Mouse (Mus musculus): Measurements from ENCODE around the gene Hrct1. TPM values are rescaled to one million over a fixed set of nuclear protein-coding genes. Genes with fewer than 3 reads are reported as not detected.

Hrct1 gene
- total RNA-seq (2014; fragmentation: Nextera tagmentation) = not detected in 2 replicates
- not detected in 2 replicates for total RNA-seq (2017)

DNA sequence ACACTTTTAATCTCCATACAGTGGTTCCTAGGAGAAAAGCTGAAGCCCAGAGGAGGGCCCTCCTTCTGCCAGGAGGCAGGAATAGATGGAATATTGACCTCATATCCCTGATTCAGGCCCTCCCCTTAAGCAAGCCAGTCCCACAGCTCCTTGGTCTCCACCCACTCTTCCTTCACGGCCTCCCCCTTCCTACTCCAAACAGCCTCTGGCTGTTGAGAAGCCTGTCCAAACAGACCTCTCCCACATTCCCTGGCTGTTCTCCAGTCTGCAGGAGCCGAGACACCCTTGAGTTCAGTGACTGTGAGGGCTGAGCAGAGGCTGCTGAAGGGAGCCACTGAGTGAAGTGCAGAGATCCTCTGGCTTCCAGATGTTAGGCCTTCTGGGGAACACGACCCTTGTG, at the start of gene Hrct1:
Gene Hrct1, plus strand, starts transcription at position 194 of the 400 bp plus-strand sequence.
- ATAC-seq (replicated peaks; ENCODE audit: low FRiP score, low TSS enrichment, poor library complexity, severe bottlenecking) = no peak

DNA sequence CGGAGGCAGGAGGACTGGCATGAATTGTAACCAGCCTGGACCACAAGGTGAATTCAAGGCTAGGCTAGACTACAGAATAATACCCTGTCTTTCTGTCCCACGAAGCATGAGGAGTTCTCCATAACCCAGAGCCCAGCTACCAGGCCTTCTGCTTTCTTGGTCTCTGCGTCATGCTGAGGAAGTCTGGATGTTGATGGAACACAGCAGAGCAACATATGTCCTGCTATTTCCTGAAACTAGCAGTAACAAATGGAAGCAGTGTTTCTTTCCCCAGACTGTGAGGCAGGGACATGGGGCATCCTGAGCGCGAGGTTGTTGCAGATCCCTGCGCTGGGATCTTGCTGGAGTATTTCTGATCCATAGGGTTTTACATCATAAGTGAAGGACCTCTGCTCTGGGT, 48.4 kb upstream of the Hrct1 start:
- ATAC-seq (replicated peaks; ENCODE audit: low FRiP score, low TSS enrichment, poor library complexity, severe bottlenecking) = no peak

DNA sequence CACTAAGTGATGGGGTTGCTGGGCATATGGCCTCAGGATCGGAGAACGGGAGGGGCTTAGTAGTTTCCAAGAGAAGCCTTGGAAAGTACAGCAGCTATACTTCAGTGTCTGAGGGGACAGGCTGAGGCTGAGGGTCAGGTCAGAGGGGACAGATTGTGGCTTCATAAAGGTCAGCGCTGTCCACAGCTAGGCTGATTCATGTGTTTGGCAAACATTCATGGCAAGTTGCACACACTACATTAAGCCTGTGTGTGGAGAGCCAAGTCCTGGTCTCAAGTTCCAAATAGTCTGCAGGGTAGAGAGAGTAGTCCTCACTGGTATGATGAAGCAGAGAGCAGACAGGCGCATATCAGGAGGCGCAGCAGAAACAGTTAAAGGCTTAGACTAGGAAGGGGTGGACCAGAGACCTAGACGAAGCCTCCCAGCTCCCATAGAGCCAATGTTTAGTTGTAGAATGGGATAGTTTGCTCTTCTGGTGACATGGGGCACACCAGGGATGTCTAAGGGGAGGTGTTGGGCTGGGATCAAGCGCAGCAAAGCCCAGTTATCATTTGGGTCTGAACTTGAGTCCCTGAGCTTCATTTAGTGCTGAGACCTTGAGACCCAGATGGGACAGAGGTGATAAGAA, 47.5 kb upstream of the Hrct1 start:
- ATAC-seq (replicated peaks; ENCODE audit: low FRiP score, low TSS enrichment, poor library complexity, severe bottlenecking) = no peak

DNA sequence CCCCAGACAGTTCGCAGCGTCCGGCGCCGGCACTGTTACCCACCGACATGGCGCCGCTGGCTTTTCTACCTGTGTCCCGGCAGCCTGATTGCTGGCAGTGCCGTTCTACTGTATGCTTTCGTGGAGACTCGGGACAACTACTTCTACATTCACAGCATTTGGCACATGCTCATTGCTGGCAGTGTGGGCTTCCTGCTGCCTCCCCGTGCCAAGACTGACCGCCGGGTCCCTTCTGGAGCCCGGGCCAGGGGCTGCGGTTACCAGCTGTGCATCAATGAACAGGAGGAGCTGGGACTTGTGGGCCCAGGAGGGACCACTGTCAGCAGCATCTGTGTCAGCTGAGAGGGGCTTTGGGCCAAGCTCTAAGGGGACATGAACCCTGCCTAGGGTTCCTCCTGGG, 37.0 kb upstream of the Hrct1 start:
- ATAC-seq (replicated peaks; ENCODE audit: low FRiP score, low TSS enrichment, poor library complexity, severe bottlenecking) = no peak

DNA sequence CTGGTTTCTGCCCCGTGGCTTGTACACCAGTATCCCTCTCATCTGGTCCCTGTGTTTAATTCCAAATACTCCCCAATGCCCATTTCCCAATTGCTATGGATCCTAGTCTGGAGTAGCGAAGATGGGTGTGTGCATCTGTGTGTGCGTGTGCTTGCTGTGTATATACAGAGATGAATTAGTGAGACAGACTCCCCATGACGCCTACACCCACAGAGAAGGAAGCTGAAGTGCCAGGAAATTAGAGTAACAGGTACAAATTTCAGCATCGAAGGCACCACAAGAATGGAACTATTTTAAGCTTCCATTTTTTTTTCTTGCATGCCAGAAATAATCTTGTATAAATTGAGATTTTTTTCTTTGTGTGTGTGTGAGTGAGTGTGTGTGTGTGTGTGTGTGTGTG, 36.0 kb upstream of the Hrct1 start:
- ATAC-seq (replicated peaks; ENCODE audit: low FRiP score, low TSS enrichment, poor library complexity, severe bottlenecking) = no peak

DNA sequence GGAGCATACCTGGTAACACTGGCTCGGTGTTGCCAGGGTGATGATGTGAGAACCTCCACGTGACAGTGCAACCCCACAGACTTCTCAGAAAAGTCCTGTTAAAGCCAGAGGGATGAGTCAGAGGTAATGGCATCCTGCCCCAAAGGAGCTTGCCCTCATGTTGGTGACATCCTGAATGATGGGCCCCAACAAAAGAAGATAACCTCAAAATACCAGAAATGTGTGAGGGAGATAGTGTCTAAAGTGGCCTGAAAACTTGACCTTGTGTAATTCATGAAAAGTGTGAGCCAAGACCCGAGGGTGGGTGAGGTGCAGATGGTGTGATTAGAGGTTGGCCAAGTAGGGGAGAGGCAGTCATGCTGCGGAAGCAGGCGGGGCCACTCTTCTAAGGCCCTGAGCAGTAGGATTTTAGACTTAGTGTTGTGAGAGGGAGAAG, 33.2 kb upstream of the Hrct1 start:
- ATAC-seq (replicated peaks; ENCODE audit: low FRiP score, low TSS enrichment, poor library complexity, severe bottlenecking) = peak; percentile 48; the same call in 1 of the 2 replicates

DNA sequence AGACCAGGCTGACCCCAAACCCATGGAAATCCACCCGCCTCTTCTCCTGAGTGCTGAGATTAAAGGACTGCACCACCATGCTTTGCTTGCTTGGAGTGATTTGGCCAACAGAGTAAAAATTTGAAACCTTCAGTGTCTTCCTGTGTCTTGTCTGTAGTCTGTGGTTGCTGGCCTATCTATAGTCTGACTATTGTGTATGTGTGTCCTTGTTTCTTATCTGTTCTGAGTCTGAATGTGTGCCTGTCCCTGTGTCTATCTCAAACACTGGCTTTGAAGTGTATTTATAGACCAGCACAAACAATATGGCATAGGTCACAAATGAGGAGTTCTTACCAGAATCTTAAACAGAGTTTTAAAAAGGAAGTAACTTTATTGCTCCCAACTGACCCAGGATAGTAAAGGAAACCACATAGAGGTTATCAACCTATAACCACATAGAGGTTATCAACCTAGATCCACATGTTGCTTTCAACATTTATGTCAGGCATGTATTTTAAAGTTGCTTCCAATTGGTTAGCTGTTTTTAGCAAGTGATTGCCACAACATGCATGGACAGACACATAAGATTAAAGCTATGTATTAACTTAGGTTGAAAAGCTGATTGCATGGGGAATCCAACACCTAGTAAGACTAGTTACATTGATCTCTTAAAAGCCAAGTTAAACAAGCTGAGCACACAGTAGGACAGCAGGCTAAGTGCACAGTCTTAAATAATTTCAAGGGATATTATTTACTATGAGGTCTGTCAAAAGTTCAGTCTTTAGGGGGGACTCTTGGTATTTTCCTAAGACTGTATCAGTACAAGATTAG, 32.3 kb upstream of the Hrct1 start:
- ATAC-seq (replicated peaks; ENCODE audit: low FRiP score, low TSS enrichment, poor library complexity, severe bottlenecking) = peak; percentile 65

DNA sequence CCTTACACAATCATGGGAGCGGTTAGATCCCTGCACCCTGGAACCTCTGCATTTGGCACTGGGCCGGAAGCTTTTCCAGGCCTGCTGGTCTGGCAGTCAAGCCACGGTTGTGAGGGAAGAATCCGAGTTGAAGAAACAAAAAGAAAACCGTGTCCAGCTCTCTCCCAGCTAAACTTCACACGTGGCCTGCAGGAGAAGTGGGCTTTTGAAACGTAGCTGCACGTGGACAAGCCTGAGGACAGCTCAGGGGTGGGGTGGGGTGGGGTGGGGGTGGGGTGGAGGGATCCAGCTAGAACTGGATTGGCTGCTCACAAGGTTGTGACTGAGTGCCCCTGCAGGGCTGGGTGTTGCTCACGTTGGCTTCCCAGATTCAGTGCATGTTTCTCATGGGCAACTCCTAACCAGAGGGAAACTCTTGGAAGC, 31.7 kb upstream of the Hrct1 start:
- ATAC-seq (replicated peaks; ENCODE audit: low FRiP score, low TSS enrichment, poor library complexity, severe bottlenecking) = no peak

DNA sequence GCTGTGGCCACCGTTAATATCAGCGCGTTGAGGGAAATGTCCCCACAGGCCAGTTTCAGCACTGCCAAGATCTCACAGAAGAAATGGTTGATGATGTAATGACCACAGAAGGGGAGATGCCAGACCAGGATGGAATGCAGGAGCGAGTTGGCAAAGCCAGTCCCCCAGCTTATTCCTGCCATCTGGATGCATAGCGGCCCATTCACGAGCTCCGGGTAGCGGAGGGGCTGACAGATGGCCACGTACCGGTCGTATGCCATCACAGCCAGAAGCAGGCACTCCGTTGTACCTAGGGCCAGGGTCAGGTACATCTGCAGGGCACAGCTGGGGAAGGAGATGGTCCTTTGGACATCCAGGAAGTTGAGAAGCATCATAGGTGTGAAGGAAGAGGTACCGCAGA, 30.4 kb upstream of the Hrct1 start:
- no peak for ATAC-seq (replicated peaks; ENCODE audit: low FRiP score, low TSS enrichment, poor library complexity, severe bottlenecking)

DNA sequence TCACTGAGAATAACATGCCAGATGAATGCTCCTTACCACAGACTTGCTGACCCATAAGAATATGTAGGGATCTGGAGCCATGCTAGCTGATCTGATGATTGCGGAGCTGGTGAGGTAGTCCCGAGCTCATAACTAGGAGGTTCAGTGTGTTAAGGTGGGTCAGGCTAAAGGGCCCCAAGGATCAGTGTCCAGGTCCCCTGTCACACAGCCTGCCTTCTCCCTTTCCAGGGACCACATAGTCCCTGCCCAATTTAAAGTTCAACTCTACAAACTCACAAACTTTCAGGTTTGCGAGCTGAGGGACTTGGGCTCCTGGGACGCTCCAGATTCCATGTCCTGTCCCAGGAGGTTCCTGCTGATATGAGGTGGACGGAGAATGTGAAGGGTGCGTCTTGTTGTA, 26.3 kb upstream of the Hrct1 start, which contains the start of gene Olfr70:
Gene Olfr70, minus strand, starts transcription at position 101 of the 400 bp plus-strand sequence.
- no peak for ATAC-seq (replicated peaks; ENCODE audit: low FRiP score, low TSS enrichment, poor library complexity, severe bottlenecking)

DNA sequence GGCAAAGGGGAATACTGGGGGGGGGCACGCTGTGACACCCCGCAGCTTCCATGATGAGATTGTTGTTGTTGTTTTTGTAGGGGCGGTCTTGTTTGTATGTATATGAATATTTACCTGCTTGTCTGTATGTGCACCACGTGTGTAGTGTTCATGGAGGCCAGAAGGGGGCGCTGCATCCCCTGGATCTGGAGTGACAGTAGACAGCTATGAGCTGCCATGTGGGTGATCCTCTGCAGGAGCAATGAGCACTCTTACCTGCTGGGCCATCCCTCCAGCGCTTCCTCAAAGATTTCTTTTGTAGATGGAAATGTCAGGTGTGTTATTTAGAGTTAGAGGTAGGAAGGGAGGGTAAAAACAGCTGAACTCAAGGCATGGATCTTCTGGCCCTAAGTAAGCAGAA, 23.5 kb upstream of the Hrct1 start:
- 0 out of 2 replicates have a peak, but pooled peaks have one; percentile 59 for ATAC-seq (replicated peaks; ENCODE audit: low FRiP score, low TSS enrichment, poor library complexity, severe bottlenecking)

DNA sequence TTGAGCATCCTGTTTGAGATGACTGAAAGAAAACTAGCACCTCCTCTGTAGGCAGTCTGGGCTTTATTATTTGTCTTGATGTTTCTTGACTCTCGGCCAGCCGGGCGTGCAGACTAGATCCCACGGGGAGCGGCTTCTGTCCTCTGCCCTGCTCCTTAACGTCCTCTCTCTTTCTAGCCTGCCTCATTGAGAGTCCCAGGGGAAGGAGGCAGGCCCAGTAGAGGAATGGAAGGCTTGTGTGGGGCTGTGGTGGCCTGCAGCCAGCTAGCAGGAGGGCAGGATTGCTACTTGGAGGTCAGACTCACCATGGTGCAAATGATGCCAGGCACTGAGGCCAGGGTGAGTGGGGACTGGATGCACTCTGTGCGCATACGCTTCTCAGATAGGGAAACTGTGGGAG, 23.1 kb upstream of the Hrct1 start:
- ATAC-seq (replicated peaks; ENCODE audit: low FRiP score, low TSS enrichment, poor library complexity, severe bottlenecking) = no peak

DNA sequence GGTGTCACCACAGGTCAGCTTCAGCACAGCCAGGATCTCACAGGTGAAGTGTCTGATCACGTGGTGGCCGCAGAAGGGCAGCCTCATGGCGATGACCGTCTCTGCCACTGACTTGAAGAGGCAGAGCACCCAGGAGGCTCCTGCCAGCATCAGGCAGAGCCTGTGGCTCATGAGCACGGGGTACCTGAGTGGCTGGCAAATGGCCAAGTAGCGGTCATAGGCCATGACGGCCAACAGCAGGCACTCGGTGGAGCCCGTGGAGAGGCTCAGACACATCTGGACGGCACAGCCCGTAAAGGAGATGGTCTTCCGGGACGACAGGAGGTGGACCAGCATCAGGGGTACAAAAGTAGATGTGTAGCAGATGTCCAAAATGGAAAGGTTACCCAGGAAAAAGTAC, 21.0 kb upstream of the Hrct1 start:
- no peak for ATAC-seq (replicated peaks; ENCODE audit: low FRiP score, low TSS enrichment, poor library complexity, severe bottlenecking)

DNA sequence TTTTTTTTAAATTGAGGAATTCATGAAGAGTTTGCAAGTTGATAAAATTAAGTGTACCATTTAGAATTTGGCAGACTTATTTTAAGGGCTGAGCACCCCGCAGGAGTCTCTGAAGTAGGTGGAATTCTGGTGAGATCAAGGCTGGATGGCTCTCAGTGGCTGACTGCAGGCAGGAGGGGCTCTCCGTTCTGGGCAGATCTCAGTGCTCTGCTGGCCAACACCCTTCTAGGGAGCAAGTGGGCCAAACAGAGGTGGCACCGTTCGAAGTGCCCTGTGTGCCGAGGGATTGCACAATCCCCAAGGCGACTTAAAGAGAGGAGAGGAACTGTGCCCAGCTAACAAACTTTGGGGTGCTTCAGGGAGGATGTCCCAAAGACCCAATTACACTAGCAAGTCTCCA, 17.1 kb upstream of the Hrct1 start, which contains the start of gene Olfr71:
Gene Olfr71, minus strand, starts transcription at position 387 of the 400 bp plus-strand sequence.
- ATAC-seq (replicated peaks; ENCODE audit: low FRiP score, low TSS enrichment, poor library complexity, severe bottlenecking) = no peak

DNA sequence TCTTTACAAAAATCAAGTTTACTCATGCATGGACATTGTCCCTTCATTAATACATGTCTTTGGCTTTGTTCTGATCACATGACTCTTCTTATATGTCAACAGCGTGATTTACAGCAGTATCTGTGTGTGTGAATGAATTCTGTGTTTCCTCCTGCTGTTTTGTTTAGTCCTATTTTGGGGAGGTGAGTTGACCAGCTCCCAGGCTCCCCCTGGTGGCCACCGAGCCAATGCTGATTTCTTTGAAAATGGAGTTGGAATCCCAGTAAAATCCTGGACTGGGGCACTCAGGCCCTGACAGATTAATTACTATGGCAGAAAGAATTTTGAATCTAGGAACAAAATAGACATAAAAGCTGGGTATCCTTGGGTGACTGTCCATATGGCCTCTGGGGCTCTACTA, 15.2 kb upstream of the Hrct1 start:
- peak; percentile 68; the same call in 1 of the 2 replicates for ATAC-seq (replicated peaks; ENCODE audit: low FRiP score, low TSS enrichment, poor library complexity, severe bottlenecking)

DNA sequence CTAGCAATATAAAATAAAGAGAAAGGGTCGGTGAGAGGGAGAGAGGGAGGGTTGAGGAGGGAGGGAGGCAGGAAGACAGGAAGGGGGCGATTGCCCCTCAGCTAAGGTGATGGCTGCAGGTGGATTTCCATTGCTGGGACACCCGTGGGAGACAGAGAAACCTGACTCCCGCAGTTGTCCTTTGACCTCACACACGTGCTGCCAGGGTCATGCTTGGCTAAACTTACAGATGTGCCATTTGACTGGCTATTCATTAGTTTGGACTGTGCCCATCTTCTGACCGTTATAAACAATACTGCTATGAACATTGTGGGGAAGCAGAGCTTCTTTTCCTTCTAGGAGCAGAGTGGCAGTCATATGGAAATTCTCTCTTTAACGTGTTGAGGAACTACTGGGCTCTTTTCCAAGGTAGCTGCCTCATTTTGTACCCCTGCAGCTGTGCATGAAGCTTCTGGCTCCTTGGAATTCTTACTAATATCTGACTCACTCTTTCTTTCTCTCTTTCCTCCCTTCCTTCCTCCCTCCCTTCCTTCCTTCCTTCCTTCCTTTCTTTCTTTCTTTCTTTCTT, 13.3 kb upstream of the Hrct1 start:
- no peak for ATAC-seq (replicated peaks; ENCODE audit: low FRiP score, low TSS enrichment, poor library complexity, severe bottlenecking)

DNA sequence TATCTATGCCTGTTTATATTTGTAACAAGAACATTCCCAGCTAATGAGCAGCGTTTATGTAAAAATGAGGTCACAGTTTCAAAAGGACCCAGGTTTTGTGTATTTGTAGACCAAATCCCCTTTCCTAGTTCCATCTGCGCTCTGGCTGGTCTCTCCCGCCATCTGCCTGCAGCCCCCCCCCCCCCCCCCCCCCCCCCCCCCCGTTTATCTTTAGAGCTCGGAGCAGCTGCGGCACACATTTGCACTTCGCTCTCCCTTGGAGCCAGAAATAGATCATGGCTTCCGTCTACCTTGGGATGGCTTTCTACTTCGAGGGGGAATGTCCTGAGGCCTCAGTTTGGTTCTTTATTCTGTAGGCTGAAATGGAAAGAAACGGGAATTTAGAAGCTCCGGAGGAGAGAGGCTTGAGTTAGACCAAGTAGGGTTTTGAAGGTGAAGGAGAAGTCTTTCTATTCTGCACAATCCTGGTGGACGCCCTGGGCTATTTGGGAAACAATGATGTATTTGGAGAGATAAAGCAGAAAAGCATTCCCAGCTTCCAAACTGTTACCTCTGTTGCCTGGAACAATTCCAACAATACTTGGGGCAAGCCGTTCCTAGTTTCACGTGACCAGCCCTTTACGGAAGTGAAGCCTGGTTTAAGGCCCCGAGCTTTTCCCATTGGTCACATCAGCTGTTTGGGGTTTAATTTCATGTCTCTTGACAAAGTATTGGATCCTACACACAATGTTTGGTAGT, 6.3 kb upstream of the Hrct1 start:
- no peak for ATAC-seq (replicated peaks; ENCODE audit: low FRiP score, low TSS enrichment, poor library complexity, severe bottlenecking)

DNA sequence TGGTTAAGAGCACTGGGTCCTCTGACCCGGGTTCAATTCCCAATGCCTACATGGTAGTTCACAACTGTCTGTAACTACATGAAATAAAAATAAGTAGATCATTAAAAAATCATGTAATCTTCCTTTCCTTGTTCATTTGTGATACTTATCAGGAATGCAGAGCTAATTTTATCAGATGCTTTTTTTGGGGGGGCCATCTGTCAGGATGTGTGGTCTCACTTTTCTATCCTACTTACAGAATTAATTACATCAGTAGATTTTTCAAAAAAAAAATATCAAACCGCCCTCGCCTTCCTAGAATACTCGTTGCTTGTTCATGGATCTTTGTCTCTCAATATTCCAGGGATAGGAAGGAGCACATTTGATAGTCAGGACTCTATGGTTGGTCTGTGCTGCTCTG, 4.8 kb upstream of the Hrct1 start:
- no peak for ATAC-seq (replicated peaks; ENCODE audit: low FRiP score, low TSS enrichment, poor library complexity, severe bottlenecking)

DNA sequence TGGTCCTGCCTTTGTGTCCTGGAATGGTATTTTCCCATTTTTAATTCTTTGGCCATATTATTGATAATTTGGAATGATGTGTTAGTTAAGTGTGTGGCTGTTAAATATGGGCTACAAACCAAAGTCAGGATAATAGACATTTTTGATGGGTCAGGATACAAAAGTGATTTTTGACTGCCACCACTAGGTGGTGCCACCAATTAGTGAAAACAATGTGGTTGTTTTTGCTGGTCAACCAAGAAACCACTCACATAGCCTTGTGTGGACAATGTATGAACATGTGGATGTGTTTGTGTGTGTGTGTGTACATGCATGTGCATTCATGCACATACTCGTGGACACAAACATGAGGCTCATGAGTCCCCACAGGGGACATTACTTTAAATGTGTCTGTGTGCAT, 2.2 kb upstream of the Hrct1 start:
- ATAC-seq (replicated peaks; ENCODE audit: low FRiP score, low TSS enrichment, poor library complexity, severe bottlenecking) = no peak
